Mouse (Mus musculus) right cerebral cortex, postnatal 10 days (tissue): Measurements from ENCODE around the gene Sox6.
"Not testable (repeated sequence)": the region's sequence is repeated elsewhere in the genome, so short reads cannot be mapped to it uniquely, and the experiment has no call there.

Source experiments
- DNase-seq, 2 experiments: peaks; one replicate each; pipeline ENCODE4 v3.0.0; 2021; ENCODE audit warnings: low spot score in 2 of 2

Sox6 gene

DNA sequence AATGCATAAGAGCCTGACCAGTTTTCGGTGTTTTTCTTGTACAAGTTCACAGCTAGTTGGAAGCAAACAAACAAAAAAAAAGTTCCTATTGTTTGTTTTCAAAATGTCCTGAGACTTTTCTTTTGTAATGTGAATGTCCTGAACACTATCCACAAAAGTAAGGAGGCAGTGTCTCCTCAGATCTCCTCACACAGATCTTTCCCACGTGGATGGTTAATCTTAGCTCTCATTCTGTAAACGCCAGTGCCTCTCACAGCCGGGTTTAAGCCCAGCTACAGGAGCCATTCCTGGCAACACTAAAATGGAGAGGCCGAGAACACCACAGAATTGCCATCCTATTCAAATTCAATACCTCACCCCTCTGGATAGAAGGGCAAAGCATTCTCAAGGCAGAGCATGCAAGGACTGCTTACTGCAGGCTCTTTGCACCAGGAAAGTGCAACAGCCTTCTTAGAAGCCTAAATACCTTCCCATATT lies 392.6 kb downstream of the Sox6 start:
- peak; percentile 34 to 44 for DNase-seq

DNA sequence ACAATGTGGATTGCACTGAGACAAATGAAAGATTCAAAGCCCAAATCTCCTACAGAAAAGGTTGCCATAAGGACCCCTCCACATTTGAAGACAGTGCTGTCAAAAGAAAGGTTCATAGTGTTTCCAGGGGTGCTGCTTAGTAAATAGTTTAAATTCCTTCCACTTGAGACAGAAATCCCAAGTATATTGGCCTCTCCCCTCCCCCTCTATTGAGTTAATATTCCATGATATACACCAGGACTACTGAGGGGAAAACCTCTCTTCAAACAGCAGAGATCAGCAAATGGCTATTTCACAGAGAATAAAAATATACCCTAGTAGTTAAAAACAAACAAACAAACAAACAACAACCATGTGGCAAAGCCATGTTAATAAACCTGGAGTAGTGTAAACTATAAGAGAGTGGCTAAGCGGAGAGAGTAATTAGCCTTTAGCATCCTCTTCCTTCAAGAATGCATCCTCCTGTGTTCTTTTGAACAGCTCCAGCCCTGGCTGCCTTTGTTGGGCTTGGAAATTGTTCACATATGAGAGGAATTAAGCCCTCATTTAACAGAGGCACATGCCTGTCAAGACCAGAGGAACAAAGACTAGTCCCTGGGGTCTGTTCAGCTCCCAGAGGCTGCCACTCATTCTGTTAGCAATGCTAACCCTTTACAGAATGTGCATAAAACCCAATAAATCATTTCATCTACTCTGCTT lies 393.2 kb downstream of the Sox6 start:
- no peak for DNase-seq

DNA sequence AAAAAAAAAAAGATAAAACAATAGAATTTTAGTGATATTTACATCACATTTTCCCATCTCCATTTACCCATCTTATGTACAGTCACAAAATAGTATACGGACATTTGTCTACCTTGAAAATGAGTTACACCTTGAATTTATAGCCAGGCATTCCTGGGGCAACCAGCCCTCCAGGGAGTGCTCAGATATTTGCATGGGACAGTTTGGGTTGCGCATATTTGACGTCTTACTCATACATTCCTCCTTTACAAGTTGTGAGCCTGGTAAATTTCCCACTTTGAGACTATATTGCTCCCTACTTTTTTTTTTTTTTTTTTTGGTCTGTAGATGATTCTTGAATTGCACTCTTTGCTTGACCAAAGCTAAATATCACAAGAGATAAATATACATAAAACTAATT lies 407.9 kb downstream of the Sox6 start:
- DNase-seq, result no peak

DNA sequence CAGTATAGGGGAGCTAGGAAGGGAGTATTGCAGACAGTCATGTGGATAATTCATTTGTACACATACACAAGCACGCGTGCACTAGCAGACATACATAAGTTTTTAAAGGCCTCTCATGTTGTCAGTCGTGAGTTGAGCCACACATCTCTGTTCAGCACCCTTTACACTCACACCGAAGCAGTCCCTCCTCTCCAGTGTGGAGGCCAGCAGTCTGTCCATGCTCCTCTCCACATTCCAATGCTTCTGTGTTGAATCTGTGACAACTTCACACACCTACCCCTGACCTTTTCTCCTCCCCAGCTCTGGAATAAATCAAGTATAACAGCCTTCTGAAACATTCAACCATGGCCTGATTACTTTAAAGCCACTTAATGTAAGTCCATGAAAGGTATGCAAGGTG lies 408.3 kb downstream of the Sox6 start:
- DNase-seq, result no peak

DNA sequence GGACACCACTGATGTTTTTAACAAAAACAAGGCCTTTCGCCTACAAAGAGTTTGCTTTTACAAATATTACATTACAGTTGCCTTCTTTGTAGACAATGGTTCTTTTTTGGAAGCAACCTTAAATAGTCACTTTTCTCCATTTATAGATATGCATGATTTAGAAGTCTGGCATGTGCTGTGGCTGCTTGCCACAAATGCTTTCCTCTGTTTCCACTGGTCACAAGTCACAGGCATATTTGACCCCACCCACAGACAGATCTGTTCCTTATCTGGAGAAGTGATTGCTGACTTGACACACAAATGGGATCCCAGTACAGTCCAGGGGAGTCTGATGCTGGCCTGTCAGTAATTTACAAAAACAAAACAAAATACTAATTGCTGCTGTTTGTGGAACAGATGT lies 409.8 kb downstream of the Sox6 start:
- DNase-seq, result no peak

DNA sequence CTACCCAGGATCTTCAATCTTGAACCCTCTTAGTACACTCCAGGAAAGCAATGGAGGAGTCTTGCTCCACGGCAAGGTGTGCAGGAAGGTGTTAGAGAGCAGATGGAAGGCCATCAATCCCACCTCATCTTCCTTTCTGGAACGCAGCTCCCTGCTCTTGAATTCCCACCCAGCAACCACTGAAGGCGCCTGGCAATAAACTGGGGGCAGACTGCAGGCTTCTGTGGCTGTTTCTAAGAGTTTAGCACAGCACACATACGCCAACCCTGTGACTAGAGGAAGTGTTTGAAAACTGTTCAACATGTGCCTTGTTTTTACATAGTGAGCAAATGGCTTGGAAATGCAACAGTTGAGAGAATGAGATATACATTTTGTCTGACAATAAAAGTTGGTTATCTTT lies 412.6 kb downstream of the Sox6 start:
- no peak for DNase-seq

DNA sequence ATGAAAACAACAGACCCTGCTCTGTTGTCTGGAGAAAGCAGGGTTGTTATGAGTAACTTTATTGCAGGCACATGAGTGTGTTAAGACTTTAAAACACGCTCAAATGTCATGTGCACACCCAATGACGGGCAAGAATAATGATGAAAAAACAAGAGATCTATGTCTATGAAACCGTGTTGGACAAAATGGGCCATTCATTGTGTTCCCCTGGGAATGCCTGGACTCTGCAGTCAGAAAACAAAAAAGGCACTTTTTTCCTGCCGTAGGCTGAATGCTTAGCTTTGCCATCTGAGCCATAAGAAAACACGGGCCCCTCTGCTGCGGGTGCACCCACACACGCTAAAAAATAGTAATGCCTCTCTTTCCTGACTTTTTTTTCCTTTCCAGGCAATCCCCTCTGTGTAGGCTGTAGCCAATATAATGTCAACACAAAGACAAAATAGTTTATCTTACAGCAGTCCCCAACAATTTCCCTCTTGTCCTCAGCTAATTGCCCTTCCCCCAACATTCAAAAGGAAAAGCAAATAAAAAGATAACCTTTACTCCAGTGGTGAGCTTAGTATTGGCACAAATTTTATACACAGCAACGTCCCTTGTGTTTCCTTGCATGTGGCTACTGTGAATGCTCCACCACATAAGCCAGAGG lies 413.6 kb downstream of the Sox6 start:
- peak; percentile 26 to 40 for DNase-seq

DNA sequence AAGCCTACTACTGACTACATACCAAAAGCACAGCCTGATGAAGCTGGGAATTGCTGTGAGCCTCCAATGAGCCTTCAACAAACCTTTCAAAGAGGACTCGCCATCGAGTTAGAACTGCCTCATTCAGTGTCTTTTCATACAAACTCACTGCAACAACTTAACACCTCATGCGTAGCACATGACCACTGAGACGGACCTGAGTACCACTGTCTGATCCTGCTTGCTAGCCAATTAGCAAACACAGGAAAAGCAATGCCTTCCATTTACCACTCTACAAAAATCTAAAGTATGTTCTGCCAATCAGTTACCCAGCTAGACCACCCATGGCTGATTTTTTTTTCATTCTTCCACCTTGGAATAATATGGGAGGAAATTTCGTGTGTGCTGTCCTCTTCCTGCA lies 414.1 kb downstream of the Sox6 start:
- DNase-seq, result no peak

DNA sequence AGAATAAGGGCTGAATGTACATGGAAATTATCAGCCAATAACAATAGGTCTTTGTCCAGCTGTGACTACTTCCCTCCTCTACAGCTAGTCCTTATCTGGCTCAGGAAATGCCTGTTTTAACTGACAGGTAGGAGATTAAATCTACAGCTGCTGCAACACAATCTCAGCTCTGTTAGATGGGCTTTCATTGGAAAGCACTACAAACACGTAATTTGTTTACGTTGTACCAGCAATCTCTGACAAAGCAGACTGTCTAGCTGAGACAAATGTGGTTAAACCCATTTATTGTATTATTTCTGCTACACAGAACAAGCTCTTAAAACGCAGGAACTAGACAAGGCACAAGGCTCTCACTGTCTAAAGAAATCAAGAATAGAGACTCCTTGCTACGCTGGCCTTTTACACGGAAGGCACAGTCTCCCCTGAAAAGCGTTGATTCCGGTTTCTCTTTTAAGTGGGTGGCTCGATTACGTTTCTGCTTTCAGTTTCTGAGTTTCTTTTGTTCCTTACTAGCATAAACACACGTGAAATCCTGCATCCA lies 422.8 kb downstream of the Sox6 start:
- DNase-seq, result no peak

DNA sequence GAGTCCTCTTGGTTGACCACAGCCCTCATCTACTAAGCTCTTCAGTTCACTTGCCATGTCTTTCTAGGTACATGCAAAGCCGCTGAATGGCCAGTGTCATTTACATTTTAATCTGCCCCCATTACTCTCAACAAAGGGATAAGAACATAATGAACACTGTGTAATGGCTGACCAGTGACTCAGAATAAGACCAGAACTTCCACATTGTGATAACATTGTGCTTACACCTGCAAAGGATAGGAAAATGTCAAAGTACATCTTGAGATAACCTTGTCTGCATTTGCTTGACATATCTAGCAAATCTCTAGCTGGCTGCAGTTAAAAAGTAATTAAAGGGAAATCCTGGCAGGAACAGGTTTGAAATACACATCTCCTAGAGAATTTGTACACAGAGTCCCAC lies 431.1 kb downstream of the Sox6 start:
- DNase-seq, result no peak

DNA sequence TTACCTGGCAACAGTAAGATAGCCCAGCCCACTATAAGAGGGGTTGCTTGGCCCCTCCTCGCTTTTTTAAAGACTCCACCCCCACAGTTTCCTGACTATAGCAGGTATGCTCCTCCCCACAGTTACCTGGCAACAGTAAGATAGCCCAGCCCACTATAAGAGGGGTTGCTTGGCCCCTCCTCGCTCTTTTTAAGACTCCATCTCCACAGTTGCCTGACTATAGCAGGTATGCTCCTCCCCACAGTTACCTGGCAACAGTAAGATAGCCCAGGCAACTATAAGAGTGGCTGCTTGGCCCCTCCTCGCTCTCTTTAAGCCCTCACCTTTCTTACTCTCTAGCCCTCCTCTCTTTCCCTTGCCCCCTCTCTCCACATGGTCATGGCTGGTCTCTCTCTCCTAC lies 432.5 kb downstream of the Sox6 start:
- not testable (repeated sequence) for DNase-seq

DNA sequence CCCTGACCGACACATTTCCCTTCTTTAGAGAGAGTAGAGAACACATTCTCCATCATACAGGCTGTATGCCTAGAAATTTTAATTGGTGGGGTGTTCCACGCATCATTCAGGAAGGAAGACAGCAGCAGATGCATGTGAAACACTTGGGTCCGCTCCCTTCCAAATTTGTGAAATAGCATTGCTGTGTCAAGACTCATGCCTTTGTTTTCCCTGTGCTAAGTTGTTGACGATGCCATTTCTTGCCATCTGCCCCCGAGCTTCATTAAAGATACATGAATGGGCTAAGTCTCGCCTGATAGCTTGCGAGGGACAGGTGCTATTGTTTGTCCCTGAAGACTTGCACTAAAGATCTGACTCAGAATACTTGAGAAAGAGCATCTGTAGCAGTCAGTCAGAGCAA lies 433.7 kb downstream of the Sox6 start:
- DNase-seq, result no peak

DNA sequence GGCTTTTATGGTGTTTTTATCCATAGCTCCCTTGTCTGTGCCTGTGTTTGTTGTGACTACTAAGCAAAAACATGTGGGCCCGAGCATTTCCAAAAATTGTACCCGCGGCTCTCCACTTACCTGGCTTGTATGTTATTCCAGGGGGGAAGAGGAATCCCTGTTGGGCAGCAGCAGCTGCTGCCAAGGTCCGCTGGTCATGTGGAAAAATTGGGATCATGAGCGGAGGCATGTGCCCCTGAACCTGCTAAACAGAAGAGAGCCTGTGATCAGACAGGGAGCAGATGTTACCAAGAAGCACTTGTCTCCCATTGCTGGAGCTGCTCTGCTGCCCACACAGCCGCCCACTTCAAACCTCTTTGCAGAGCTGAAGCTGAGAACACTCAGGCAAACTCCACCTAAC lies 441.2 kb downstream of the Sox6 start:
- no peak for DNase-seq

DNA sequence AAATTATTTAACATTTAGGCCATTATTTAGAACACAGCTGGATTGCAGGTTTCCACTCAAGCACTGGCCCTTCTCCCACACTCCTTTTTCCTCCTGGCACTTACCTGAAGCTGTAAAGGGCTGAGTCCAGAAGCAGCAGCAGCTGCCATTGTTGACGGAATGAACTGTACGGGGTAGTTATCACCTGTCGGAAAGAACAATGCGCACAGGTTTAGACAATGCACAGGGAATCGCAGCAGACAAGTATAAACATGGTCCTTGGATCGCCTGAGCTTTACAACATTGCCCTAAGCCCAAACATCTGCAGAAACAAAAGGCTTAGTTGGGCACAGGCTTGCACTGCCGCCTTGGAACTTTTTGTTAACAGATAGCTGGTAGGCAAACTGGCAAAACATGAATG lies 458.1 kb downstream of the Sox6 start:
- DNase-seq, result no peak

DNA sequence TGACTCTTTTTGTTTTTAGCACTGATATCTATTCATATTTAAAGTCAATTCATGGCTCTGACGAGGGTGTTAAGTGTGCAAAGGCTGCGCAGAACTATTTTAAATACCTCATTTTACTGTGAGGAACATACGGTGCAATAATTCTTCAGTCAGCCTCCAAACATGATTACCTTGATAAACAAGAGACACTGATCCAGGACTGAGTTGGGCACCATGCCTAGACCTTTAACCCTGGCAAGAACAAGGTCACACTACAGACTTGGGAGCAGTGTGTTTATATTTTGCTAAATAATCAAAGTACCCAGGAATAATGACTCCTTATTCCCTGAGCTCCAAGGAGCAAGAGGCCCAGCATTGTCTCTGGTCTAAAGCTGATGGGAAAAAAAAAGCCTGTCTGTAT lies 458.8 kb downstream of the Sox6 start:
- DNase-seq, result no peak

DNA sequence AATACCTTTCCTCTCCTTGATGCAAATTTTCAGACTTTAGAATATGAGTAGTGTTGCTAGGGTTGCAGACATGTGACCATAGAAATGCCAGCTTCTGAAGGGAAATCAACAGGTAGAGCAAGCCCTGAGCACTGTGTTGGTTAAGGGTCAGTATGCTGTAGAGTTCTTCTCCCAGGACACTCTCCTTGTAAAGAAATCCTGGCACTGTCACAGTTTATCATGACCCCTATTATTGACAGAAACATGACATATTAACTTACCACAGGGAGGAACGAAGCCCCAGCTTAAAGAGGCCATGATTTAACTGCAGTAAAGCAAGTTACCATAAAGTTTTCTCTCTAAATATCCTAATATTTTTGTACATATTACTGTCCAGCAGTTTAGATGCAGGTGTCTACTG lies 462.2 kb downstream of the Sox6 start:
- DNase-seq, result no peak

DNA sequence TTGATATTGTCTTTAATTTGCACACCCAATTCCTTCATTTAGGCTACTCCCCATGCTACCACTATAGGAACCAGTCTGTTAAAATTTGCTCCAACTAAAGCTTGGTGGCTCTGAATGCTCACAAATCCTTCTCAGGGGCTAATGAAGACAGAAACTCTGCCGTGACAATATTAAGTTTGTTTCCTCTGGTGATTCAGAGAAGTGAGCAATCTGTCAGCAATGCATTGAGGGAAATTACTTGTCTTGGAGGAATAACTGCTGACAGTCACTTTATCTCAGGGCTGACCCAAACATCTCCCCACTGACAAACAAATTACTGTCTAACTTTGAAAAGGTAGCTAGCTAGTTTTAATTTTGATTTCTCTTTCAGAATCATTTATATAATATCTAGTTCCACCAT lies 463.8 kb downstream of the Sox6 start:
- no peak for DNase-seq

DNA sequence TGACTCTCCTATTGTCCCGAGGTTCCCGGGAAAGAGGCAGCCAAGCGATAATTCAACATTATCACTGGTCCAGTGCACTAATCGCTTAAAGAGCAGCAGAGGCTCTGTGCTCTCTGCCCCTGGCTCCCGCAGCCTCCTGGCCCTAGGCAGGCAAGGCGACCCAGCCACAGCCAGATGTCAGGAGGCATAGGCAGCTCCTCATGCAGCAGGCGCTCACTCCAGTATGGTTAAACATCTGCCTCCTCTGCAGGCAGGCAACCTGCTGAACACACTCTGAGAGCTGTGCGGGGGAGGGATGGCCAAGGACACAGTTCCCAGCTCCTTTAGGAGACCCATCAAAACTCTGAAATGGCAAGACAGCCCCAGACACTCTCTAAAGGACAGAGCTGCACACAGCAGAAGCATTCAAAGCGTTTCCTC lies 469.8 kb downstream of the Sox6 start:
- DNase-seq, result no peak

DNA sequence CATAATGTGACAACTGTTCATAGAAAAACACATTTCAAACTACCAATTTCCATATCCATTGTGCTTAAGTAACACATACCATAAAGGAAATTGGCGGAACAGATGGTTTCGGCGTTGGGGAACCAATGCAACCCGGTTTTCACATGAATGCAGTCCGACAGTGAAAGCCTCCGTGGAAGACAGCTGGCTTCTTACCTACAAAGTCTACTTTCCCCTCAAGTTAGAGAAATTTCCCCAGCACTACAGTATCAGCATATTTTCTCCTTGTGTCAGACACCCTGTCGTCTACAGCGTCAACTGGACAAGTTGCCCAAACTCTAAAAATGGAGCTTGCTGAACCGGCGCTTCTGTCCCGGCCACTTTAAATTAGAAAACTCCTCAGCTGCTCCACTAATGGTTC lies 470.3 kb downstream of the Sox6 start:
- DNase-seq, result no peak

DNA sequence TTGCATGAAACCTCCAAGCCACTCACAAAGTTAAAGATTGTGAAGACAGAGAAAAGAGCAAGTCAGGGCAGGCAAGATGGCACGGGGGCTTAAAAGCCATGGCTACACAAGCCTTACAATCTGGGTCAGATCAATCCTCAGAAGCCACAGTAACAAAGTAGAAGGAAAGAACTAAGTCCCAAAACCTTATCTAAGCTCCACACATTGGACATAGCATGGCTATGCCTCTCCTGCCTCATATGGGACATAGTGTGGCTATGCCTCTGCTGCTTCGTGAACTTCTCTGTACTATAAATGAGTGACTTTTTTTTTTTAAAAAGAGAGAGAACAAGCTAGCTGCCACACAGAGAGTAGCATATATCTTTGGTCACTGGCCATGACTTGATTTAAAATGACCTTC lies 471.8 kb downstream of the Sox6 start:
- DNase-seq, result no peak

DNA sequence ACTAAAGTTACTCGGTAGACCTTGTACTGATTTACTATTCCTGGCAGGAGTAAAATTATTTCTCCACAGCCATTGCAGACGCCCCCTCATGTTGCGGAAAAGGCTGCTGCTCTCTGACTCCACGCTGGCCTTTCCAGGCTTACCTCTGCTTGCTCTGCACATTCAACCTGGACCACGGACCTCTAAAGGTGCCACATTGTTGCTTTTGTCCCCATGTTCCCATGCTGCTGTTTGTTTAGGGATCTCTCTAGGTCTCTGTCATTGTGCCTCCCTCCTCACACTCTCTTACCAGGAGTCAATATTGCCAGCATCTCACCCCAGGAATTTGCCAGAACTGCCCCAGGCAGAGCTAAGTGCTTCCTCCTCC lies 473.6 kb downstream of the Sox6 start:
- DNase-seq, result no peak

DNA sequence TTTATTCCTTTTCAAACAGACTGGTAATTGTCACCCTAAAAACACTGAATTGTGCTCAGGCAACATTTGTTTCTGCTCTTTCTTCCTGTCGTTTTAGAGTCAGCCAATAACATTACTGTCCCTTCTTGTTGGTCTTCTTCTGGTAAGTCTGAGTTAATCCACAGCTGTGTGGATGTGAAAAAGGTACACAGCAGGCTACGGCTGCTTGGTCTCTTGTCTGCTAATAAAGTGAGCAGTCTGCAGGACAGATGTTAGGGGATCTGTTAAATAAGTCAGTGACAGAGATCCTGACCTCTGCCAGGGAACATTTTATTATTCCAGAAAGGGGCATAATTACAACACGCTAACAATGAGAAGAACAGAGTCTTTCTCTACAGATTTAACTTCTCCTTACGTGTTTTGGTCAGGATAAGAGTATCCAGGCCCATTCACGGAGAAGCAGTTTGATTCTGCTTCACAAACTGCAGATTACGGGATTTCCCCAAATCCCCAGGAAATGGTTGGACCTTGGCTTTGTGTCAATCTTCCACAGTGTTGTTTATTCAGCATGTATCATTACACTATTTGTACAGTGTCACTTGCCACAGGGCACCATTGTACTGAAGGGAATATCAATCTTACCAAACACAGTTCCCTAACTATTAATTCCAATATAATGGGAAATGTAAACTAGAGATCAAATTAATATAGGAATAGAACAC lies 474.1 kb downstream of the Sox6 start:
- DNase-seq, result no peak

DNA sequence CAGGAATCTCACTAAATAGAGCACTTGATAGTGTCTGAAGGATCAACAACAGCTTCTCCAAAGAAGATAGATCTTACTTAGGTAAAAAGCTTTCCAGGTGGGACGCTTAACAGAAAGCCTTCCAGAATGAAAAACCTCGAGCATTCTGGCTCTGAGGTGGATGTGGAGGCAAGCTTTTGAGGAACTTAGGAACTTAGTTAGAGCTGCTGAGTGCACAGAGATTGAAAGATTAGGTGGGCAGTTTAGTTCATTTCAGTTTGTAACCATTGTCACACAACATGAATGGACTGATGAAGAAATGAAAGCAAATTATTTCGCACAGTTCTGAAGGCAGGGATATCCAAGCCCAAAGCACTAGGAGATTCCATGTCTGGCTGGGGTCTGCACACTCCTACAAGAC lies 481.9 kb downstream of the Sox6 start:
- no peak for DNase-seq
